Mouse (Mus musculus) embryonic facial prominence, embryonic 10.5 days (tissue): ENCODE measurements around the gene Dct. TPM values are rescaled to one million over a fixed set of nuclear protein-coding genes. Genes with fewer than 3 reads are reported as not detected.

Experiments used
- DNase-seq: peaks from one replicate; pipeline ENCODE4 v3.0.0-alpha.2; 2017; ENCODE audit warnings: low spot score
- H3K27ac ChIP-seq: fragments of 300-500 bp; sonication (generic); replicated peaks from 2 replicates; pipeline ENCODE4 v1.5.1; 2016; ENCODE audit warnings: mild to moderate bottlenecking
- H3K27me3 ChIP-seq: fragments of 300-500 bp; sonication (generic); replicated peaks from 2 replicates; pipeline ENCODE4 v1.6.1; 2016; ENCODE audit warnings: low read depth, mild to moderate bottlenecking; ENCODE audit not compliant: poor library complexity, severe bottlenecking
- H3K36me3 ChIP-seq: fragments of 300-500 bp; sonication (generic); replicated peaks from 2 replicates; pipeline ENCODE4 v1.6.1; 2016; ENCODE audit warnings: mild to moderate bottlenecking, moderate library complexity
- H3K4me1 ChIP-seq: fragments of 300-500 bp; sonication (generic); 2 replicates; pipeline ENCODE4 v1.6.1; 2016
- H3K4me3 ChIP-seq: fragments of 300-500 bp; sonication (generic); 2 replicates; pipeline ENCODE4 v1.5.1; 2016; ENCODE audit warnings: mild to moderate bottlenecking, moderate library complexity
- H3K9me3 ChIP-seq: fragments of 300-500 bp; sonication (generic); 2 replicates; pipeline ENCODE4 v1.6.1; 2016; ENCODE audit warnings: mild to moderate bottlenecking
- WGBS: fragments of 180-500 bp; shearing (Covaris S2); methylation state at CpG from one replicate; pipeline ENCODE4 v1.1.7; 2016; 5-methylcytosine and 5-hydroxymethylcytosine counted together
- polyA plus RNA-seq: library from polyadenylated mRNA; unstranded; fragments of >200 nt; fragmentation: Nextera tagmentation; extraction: Ambion mirVana; gene quantifications from 2 replicates; pipeline ENCODE4 v1.2.1, GENCODE M21; 2016

Gene Dct
- polyA plus RNA-seq, 1 experiment from 2014 or later, result 5.7 TPM

- Histone ChIP-seq H3K36me3 (no peaks in the 10 kb centered on the region), H3K4me1 (no peaks in the 10 kb centered on the region), H3K27me3 (peaks cover 17% of the 10 kb centered on the region), H3K4me3 (no peak overlapping the region), H3K27ac (no peak overlapping the region), H3K9me3 (no peaks in the 10 kb centered on the region)
- WGBS, result 83% methylated on average over 7 of the region's 7 CpGs
- no peak for DNase-seq
These were observed 9.9 kb upstream of the Dct start for GRCm38 (mm10) chr14:118061766-118062432.

- H3K27me3 ChIP-seq, result peaks cover 50% of the 10 kb centered on the region
These were observed 6.5 kb upstream of the Dct start for GRCm38 (mm10) chr14:118058581-118058886.

GRCm38 (mm10) chr14:118057696-118058580, 5.9 kb upstream of the Dct start:
- H3K4me3 ChIP-seq, result no peak overlapping the region
- peaks cover 56% of the 10 kb centered on the region for H3K27me3 ChIP-seq
- H3K4me1 ChIP-seq, result no peaks in the 10 kb centered on the region
- H3K27ac ChIP-seq, result no peak overlapping the region
- H3K36me3 ChIP-seq, result no peaks in the 10 kb centered on the region
- DNase-seq, result no peak
- 89% methylated on average over 25 of the region's 25 CpGs for WGBS
- no peaks in the 10 kb centered on the region for H3K9me3 ChIP-seq

More at GRCm38 (mm10) chr14:118058581-118058886, 6.5 kb upstream of the Dct start:
- no peak overlapping the region for H3K4me3 ChIP-seq
- H3K4me1 ChIP-seq, result no peaks in the 10 kb centered on the region
- no peaks in the 10 kb centered on the region for H3K9me3 ChIP-seq
- H3K27ac ChIP-seq, result no peak overlapping the region
- no peaks in the 10 kb centered on the region for H3K36me3 ChIP-seq
- 87% methylated on average over 4 of the region's 4 CpGs for WGBS
- no peak for DNase-seq

GRCm38 (mm10) chr14:118052770-118053169, 726 bp upstream of the Dct start:
- WGBS, result 82% methylated on average over 11 of the region's 11 CpGs
- H3K27me3 ChIP-seq, result peaks cover 88% of the 10 kb centered on the region
- H3K9me3 ChIP-seq, result no peaks in the 10 kb centered on the region
- no peak overlapping the region for H3K27ac ChIP-seq
- no peak for DNase-seq
- H3K36me3 ChIP-seq, result no peaks in the 10 kb centered on the region
- no peak overlapping the region for H3K4me3 ChIP-seq
- peaks cover 21% of the 10 kb centered on the region for H3K4me1 ChIP-seq

GRCm38 (mm10) chr14:118051396-118051795, 648 bp downstream of the Dct start:
- 76% methylated on average over 11 of the region's 11 CpGs for WGBS
- peaks cover 84% of the 10 kb centered on the region for H3K27me3 ChIP-seq
- H3K4me1 ChIP-seq, result peaks cover 21% of the 10 kb centered on the region
- H3K9me3 ChIP-seq, result no peaks in the 10 kb centered on the region
- H3K36me3 ChIP-seq, result no peaks in the 10 kb centered on the region
- no peak overlapping the region for H3K4me3 ChIP-seq
- no peak overlapping the region; the same call in 1 of the 2 replicates for H3K27ac ChIP-seq
- peak; percentile 14 for DNase-seq

GRCm38 (mm10) chr14:118050990-118051389, 1.1 kb downstream of the Dct start:
- H3K27ac ChIP-seq, result no peak overlapping the region; the same call in 1 of the 2 replicates
- DNase-seq, result no peak
- 93% methylated on average over 12 of the region's 12 CpGs for WGBS
- H3K36me3 ChIP-seq, result no peaks in the 10 kb centered on the region
- peaks cover 21% of the 10 kb centered on the region for H3K4me1 ChIP-seq
- H3K27me3 ChIP-seq, result peaks cover 84% of the 10 kb centered on the region
- H3K9me3 ChIP-seq, result no peaks in the 10 kb centered on the region
- H3K4me3 ChIP-seq, result no peak overlapping the region

- no peaks in the 10 kb centered on the region for H3K9me3 ChIP-seq
- H3K27me3 ChIP-seq, result peaks cover 81% of the 10 kb centered on the region
- no peak overlapping the region for H3K4me3 ChIP-seq
- 87% methylated on average over 10 of the region's 10 CpGs for WGBS
- DNase-seq, result no peak
- H3K4me1 ChIP-seq, result peaks cover 21% of the 10 kb centered on the region
- H3K36me3 ChIP-seq, result no peaks in the 10 kb centered on the region
- no peak overlapping the region for H3K27ac ChIP-seq
These were observed 1.6 kb downstream of the Dct start for GRCm38 (mm10) chr14:118050431-118050830.

- Histone ChIP-seq H3K27ac (no peak overlapping the region), H3K27me3 (peaks cover 79% of the 10 kb centered on the region)
These were observed 2.3 kb downstream of the Dct start for GRCm38 (mm10) chr14:118049648-118050238.

GRCm38 (mm10) chr14:118042963-118043362, 9.1 kb downstream of the Dct start:
- H3K27ac ChIP-seq, result no peak overlapping the region
- peaks cover 37% of the 10 kb centered on the region for H3K27me3 ChIP-seq
- H3K9me3 ChIP-seq, result no peaks in the 10 kb centered on the region
- peak; percentile 14 for DNase-seq
- 77% methylated on average over 17 of the region's 17 CpGs for WGBS
- peaks cover 19% of the 10 kb centered on the region for H3K4me1 ChIP-seq
- H3K36me3 ChIP-seq, result no peaks in the 10 kb centered on the region
- peak overlapping the region; percentile 23; the same call in 1 of the 2 replicates for H3K4me3 ChIP-seq

More at GRCm38 (mm10) chr14:118049648-118050238, 2.3 kb downstream of the Dct start:
- no peak for DNase-seq
- H3K9me3 ChIP-seq, result no peaks in the 10 kb centered on the region
- H3K4me1 ChIP-seq, result peaks cover 21% of the 10 kb centered on the region
- 82% methylated on average over 12 of the region's 12 CpGs for whole genome bisulfite sequencing
- no peak overlapping the region for H3K4me3 ChIP-seq
- no peaks in the 10 kb centered on the region for H3K36me3 ChIP-seq

GRCm38 (mm10) chr14:118042066-118042762, 9.8 kb downstream of the Dct start:
- Histone ChIP-seq H3K27me3 (peaks cover 33% of the 10 kb centered on the region), H3K9me3 (no peaks in the 10 kb centered on the region), H3K4me3 (no peak overlapping the region), H3K4me1 (peaks cover 19% of the 10 kb centered on the region), H3K27ac (no peak overlapping the region), H3K36me3 (no peaks in the 10 kb centered on the region)
- DNase-seq, result peak; percentile 42
- WGBS, result 71% methylated on average over 18 of the region's 18 CpGs

GRCm38 (mm10) chr14:118040550-118041250, 11.3 kb downstream of the Dct start:
- 85% methylated on average over 7 of the region's 7 CpGs for WGBS
- Histone ChIP-seq H3K9me3 (no peaks in the 10 kb centered on the region), H3K27ac (no peak overlapping the region), H3K4me1 (peaks cover 19% of the 10 kb centered on the region), H3K27me3 (peaks cover 21% of the 10 kb centered on the region), H3K4me3 (no peak overlapping the region), H3K36me3 (no peaks in the 10 kb centered on the region)
- DNase-seq, result no peak

GRCm38 (mm10) chr14:118039074-118039473, 13.0 kb downstream of the Dct start:
- Histone ChIP-seq H3K27ac (no peak overlapping the region), H3K4me3 (no peak overlapping the region), H3K9me3 (no peaks in the 10 kb centered on the region), H3K4me1 (peaks cover 19% of the 10 kb centered on the region), H3K36me3 (no peaks in the 10 kb centered on the region), H3K27me3 (0 out of 2 replicates have a peak, but pooled peaks cover 8% of the 10 kb centered on the region)
- DNase-seq, result no peak
- 89% methylated on average over 3 of the region's 3 CpGs for WGBS
